Mouse (Mus musculus) heart, adult 2 months (tissue): ENCODE results near the gene Arhgap35. TPM values are rescaled to one million over a fixed set of nuclear protein-coding genes. Genes with fewer than 3 reads are reported as not detected.

Experiments used
- DNase-seq, 2 experiments: peaks; one replicate each; pipeline ENCODE4 v3.0.0; 2021
- H3K27ac ChIP-seq: fragments of 200-600 bp; 2 replicates; pipeline ENCODE4 v1.8.1; 2022
- H3K27me3 ChIP-seq: fragments of 200-500 bp; 2 replicates; pipeline ENCODE4 v1.6.1; 2012; ENCODE audit warnings: mild to moderate bottlenecking, low read length, inconsistent platforms, mixed read lengths; ENCODE audit not compliant: control insufficient read depth, insufficient read depth
- H3K36me3 ChIP-seq: fragments of 200-500 bp; 2 replicates; pipeline ENCODE4 v1.6.1; 2012; ENCODE audit warnings: low read length, inconsistent platforms; ENCODE audit not compliant: control insufficient read depth, insufficient read depth
- H3K4me1 ChIP-seq: fragments of 200-500 bp; 2 replicates; pipeline ENCODE4 v1.6.1; 2011; ENCODE audit warnings: low read length; ENCODE audit not compliant: control insufficient read depth, insufficient read depth
- H3K4me3 ChIP-seq: fragments of 200-600 bp; 2 replicates; pipeline ENCODE4 v1.8.1; 2022
- H3K79me2 ChIP-seq: fragments of 200-500 bp; replicated peaks from 2 replicates; pipeline ENCODE4 v1.6.1; 2012; ENCODE audit warnings: mild to moderate bottlenecking, inconsistent platforms, low read length, moderate library complexity, mixed read lengths; ENCODE audit not compliant: control insufficient read depth, insufficient read depth
- H3K9ac ChIP-seq: fragments of 200-500 bp; 2 replicates; pipeline ENCODE4 v1.6.1; 2012; ENCODE audit warnings: low read depth, mild to moderate bottlenecking, control low read depth, inconsistent platforms, low read length, mixed read lengths
- CTCF ChIP-seq: fragments of 200-600 bp; IDR thresholded peaks from 2 replicates; pipeline ENCODE4 v1.8.1; 2022; ENCODE audit warnings: antibody characterized with exemption, mild to moderate bottlenecking, moderate library complexity
- EP300 ChIP-seq: fragments of 200-500 bp; IDR thresholded peaks from 2 replicates; pipeline ENCODE4 v1.6.1; 2011; ENCODE audit warnings: low read depth, low read length, control low read depth; ENCODE audit not compliant: insufficient read depth
- POLR2A ChIP-seq: fragments of 200-500 bp; IDR thresholded peaks from 2 replicates; pipeline ENCODE4 v1.6.1; 2011; ENCODE audit warnings: mild to moderate bottlenecking, low read depth, low read length, control low read depth; ENCODE audit not compliant: insufficient read depth
- WGBS: fragments of 180-500 bp; shearing (Covaris S2); methylation state at CpG from one replicate; pipeline ENCODE4 v1.1.7; 2018; 5-methylcytosine and 5-hydroxymethylcytosine counted together
- intact Hi-C: fragments of 180-260 bp; cut with DNase I; formaldehyde crosslinking; loops from one replicate; pipeline ENCODE4 v1.15.1; 2025
- polyA plus RNA-seq: library from polyadenylated mRNA; depleted of rRNA; stranded (reverse); fragments of >200 nt; gene quantifications from 2 replicates; pipeline ENCODE4 v1.2.3, GENCODE M21; 2012
- total RNA-seq, 2 experiments: library from RNA; stranded (reverse); gene quantifications; 2 replicates each; pipeline ENCODE4 v1.2.3; 2021

The Arhgap35 gene
- total and polyA plus RNA-seq, 3 experiments, result 15.6 to 33.8 (median 32.5) TPM

GRCm38 (mm10) chr7:16621066-16621622 lies 6.4 kb upstream of the Arhgap35 start:
- H3K27ac ChIP-seq, result no peak overlapping the region
- no peaks in the 10 kb centered on the region for H3K79me2 ChIP-seq
- H3K4me1 ChIP-seq, result peaks cover 3% of the 10 kb centered on the region
- 34% methylated on average over 8 of the region's 8 CpGs for WGBS
- no peak overlapping the region for H3K9ac ChIP-seq
- TF ChIP-seq EP300, result no peak
- no peak for TF ChIP-seq POLR2A
- no peak for TF ChIP-seq CTCF
- no peak overlapping the region for H3K4me3 ChIP-seq
- DNase-seq, result peak; percentile 54 to 63
- intact Hi-C loops, result no loop called here
- H3K36me3 ChIP-seq, result no peaks in the 10 kb centered on the region
- no peaks in the 10 kb centered on the region for H3K27me3 ChIP-seq

DNA sequence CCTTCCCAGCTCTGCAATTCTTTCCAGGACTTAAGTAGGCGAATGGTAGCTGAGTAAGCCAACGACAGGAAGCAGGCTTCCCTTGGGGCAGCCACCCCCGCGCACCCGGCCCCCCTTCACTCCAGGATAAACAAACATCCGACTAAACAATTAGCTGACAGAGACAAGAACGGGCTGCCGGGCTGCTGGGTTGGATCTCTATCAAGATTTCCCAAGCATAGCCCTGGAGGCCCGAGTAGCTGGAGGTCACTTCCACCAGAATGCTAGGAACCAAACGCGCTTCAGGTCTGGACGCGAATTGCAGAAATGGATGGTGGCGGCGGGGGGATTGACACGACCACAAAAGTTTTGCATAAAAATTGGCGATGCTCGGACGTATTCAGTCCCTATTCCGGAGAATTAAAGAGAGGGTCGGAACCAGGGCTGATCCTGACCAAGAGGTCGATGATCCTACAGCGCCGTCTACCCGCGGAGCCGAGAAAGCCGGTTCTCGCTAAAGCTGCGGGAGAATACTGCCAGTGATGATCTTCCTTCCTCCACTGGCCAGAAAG lies 3.9 kb upstream of the Arhgap35 start:
- intact Hi-C loops, result loop anchor here (1.0 to 10.0 kb wide), 4 partner anchors 128 to 324 kb away; partner anchors contain the start of gene Calm3
- 4% methylated on average over 30 of the region's 30 CpGs for WGBS
- Histone ChIP-seq H3K9ac (peak overlapping the region; percentile 5; the same call in 1 of the 2 replicates), H3K27ac (peak overlapping the region; percentile 65), H3K27me3 (no peaks in the 10 kb centered on the region), H3K4me3 (peak overlapping the region; percentile 34; the same call in 1 of the 2 replicates), H3K4me1 (peaks cover 6% of the 10 kb centered on the region), H3K79me2 (no peaks in the 10 kb centered on the region), H3K36me3 (no peaks in the 10 kb centered on the region)
- peak; percentile 47; the same call in 1 of the 2 replicates for TF ChIP-seq EP300
- TF ChIP-seq CTCF, result peak; percentile 88
- no peak; the same call in none of the 2 replicates for TF ChIP-seq POLR2A
- peak; percentile 85 to 87 for DNase-seq

GRCm38 (mm10) chr7:16617045-16617444 lies 2.3 kb upstream of the Arhgap35 start:
- Histone ChIP-seq H3K4me3 (no peak overlapping the region), H3K4me1 (peaks cover 12% of the 10 kb centered on the region), H3K36me3 (peaks cover 3% of the 10 kb centered on the region), H3K79me2 (no peaks in the 10 kb centered on the region), H3K27me3 (no peaks in the 10 kb centered on the region), H3K27ac (no peak overlapping the region; the same call in 1 of the 2 replicates), H3K9ac (no peak overlapping the region)
- intact Hi-C loops, result loop anchor here (1.0 to 10.0 kb wide), 6 partner anchors 110 to 322 kb away; partner anchors contain the start of gene Calm3
- DNase-seq, result peak; percentile 42 to 73
- no peak for TF ChIP-seq POLR2A
- TF ChIP-seq CTCF, result peak; percentile 96
- 11% methylated on average over 2 of the region's 2 CpGs for WGBS

DNA sequence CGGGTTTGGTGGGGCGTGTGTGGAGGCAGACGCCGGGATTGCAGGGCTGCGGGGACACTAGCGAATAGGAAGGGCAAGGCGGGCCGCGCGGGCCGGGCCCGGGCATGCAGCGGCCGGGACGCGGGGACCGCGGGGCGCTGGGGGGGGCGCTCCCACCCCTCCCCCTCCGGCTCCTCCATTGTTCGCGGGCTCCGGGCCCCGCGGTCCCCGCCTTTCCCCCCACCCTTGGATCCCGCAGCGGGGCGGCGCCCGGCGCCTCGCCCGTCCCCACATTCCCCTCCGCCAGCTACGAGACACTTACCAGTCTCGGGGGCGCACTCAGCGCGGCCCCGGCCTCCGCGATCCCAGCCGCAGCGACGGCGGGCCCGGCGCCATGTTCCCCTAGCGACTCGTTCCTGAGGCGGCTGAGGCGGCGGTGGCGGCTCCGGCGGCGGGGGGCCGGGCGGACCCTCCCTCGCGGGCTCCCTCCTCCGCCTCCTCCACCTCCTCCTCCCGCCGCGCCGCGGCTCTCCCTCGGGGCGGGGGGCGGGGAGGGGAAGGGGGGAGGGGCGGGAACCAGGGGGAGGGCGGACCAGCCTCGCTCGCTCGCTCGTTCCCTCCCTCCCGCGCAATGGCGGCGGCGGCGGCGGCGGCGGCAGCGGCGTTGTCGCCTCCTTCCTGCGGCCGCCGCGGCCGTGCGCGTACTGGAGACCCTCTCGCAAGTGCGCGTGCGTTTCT lies 464 bp downstream of the Arhgap35 start:
- peaks cover 20% of the 10 kb centered on the region for H3K36me3 ChIP-seq
- TF ChIP-seq CTCF (no peak), EP300 (no peak), POLR2A (no peak)
- WGBS, result 1% methylated on average over 60 of the region's 101 CpGs
- no peaks in the 10 kb centered on the region; the same call in 1 of the 2 replicates for H3K79me2 ChIP-seq
- H3K27me3 ChIP-seq, result no peaks in the 10 kb centered on the region
- peak overlapping the region; percentile 99 for H3K27ac ChIP-seq
- intact Hi-C loops, result loop anchor here (5.0 to 10.0 kb wide), 3 partner anchors 92 to 320 kb away; partner anchors contain the start of gene Calm3
- peak overlapping the region; percentile 89 for H3K4me3 ChIP-seq
- H3K4me1 ChIP-seq, result peaks cover 16% of the 10 kb centered on the region
- peak; percentile 83 to 84 for DNase-seq
- peak overlapping the region; percentile 95 for H3K9ac ChIP-seq

GRCm38 (mm10) chr7:16613461-16614170 lies 1.2 kb downstream of the Arhgap35 start:
- Histone ChIP-seq H3K4me3 (peak overlapping the region; percentile 89), H3K9ac (peak overlapping the region; percentile 93), H3K27me3 (no peaks in the 10 kb centered on the region), H3K27ac (peak overlapping the region; percentile 99), H3K79me2 (no peaks in the 10 kb centered on the region; the same call in 1 of the 2 replicates), H3K4me1 (peaks cover 16% of the 10 kb centered on the region), H3K36me3 (peaks cover 23% of the 10 kb centered on the region)
- TF ChIP-seq CTCF (no peak), POLR2A (no peak), EP300 (no peak)
- 3% methylated on average over 20 of the region's 20 CpGs for WGBS
- intact Hi-C loops, result loop anchor here (2.0 to 10.0 kb wide), 4 partner anchors 27 to 319 kb away; partner anchors contain the start of gene Calm3
- DNase-seq, result peak; percentile 21 to 38
